Mouse (Mus musculus) heart, embryonic 14.5 days (tissue): ENCODE data around the gene Tmem156. TPM values are rescaled to one million over a fixed set of nuclear protein-coding genes. Genes with fewer than 3 reads are reported as not detected.

Source experiments
- ATAC-seq: fragments of 200-750 bp; cut with Nextera tagmentation; 2 replicates; pipeline ENCODE4 v1.8.0; 2017; ENCODE audit warnings: low read depth, moderate TSS enrichment; ENCODE audit not compliant: insufficient number of reproducible peaks, insufficient read depth, low FRiP score
- H3K27ac ChIP-seq, 2 experiments: fragments of 200-500 bp in 1 of 2; fragments of 300-500 bp in 1 of 2; sonication (generic) in 1 of 2; replicated peaks in 1 of 2; 2 replicates each; pipeline ENCODE4 v1.5.1; 2012 to 2014; ENCODE audit warnings: low read depth in 2 of 2, low read length in 2 of 2, control low read depth in 1 of 2, mild to moderate bottlenecking in 1 of 2, mixed read lengths in 1 of 2; ENCODE audit not compliant: control insufficient read depth in 1 of 2, insufficient read depth in 1 of 2
- H3K27me3 ChIP-seq: fragments of 300-500 bp; sonication (generic); 2 replicates; pipeline ENCODE4 v1.6.1; 2014; ENCODE audit warnings: mild to moderate bottlenecking, low read length, control low read depth; ENCODE audit not compliant: control insufficient read depth, insufficient read depth
- H3K36me3 ChIP-seq: fragments of 300-500 bp; sonication (generic); 2 replicates; pipeline ENCODE4 v1.6.1; 2014; ENCODE audit warnings: mild to moderate bottlenecking, control low read depth, low read length, mixed read lengths; ENCODE audit not compliant: control insufficient read depth, insufficient read depth
- H3K4me1 ChIP-seq, 2 experiments: fragments of 200-500 bp in 1 of 2; fragments of 300-500 bp in 1 of 2; sonication (generic) in 1 of 2; 2 replicates each; pipeline ENCODE4 v1.6.1; 2012 to 2014; ENCODE audit warnings: low read length in 2 of 2, control low read depth in 1 of 2, mixed read lengths in 1 of 2; ENCODE audit not compliant: control insufficient read depth in 2 of 2, insufficient read depth in 2 of 2
- H3K4me2 ChIP-seq: fragments of 300-500 bp; sonication (generic); 2 replicates; pipeline ENCODE4 v1.6.1; 2014; ENCODE audit warnings: mild to moderate bottlenecking, low read length
- H3K4me3 ChIP-seq, 2 experiments: fragments of 200-500 bp in 1 of 2; fragments of 300-500 bp in 1 of 2; sonication (generic) in 1 of 2; 2 replicates each; pipeline ENCODE4 v1.5.1; 2012 to 2014; ENCODE audit warnings: low read length in 2 of 2, mild to moderate bottlenecking in 2 of 2, control low read depth in 1 of 2, low read depth in 1 of 2, moderate library complexity in 1 of 2; ENCODE audit not compliant: control insufficient read depth in 1 of 2, insufficient read depth in 1 of 2
- H3K9ac ChIP-seq: fragments of 300-500 bp; sonication (generic); 2 replicates; pipeline ENCODE4 v1.6.1; 2014; ENCODE audit warnings: mild to moderate bottlenecking, low read length
- H3K9me3 ChIP-seq: fragments of 300-500 bp; sonication (generic); 2 replicates; pipeline ENCODE4 v1.6.1; 2016; ENCODE audit warnings: low read length, control low read depth; ENCODE audit not compliant: control insufficient read depth
- WGBS: fragments of 180-500 bp; shearing (Covaris S2); extraction: QIAGEN DNeasy Blood & Tissue Kit; methylation state at CpG from one replicate; pipeline ENCODE4 v1.1.7; 2014; 5-methylcytosine and 5-hydroxymethylcytosine counted together
- polyA plus RNA-seq: library from polyadenylated mRNA; unstranded; fragments of >200 nt; fragmentation: Nextera tagmentation; extraction: Ambion mirVana; gene quantifications from 2 replicates; pipeline ENCODE4 v1.2.1, GENCODE M21; 2014

Gene Tmem156
- polyA plus RNA-seq, 1 experiment from 2014 or later = not detected

- H3K9ac ChIP-seq = no peak overlapping the region
- no peaks in the 10 kb centered on the region for H3K9me3 ChIP-seq
- H3K4me2 ChIP-seq = no peak overlapping the region
- no peaks in the 10 kb centered on the region for H3K4me1 ChIP-seq
- no peak overlapping the region for H3K4me3 ChIP-seq
- no peaks in the 10 kb centered on the region for H3K27me3 ChIP-seq
- WGBS = 82% methylated on average over 11 of the region's 11 CpGs
- no peak for ATAC-seq
- H3K36me3 ChIP-seq = no peaks in the 10 kb centered on the region
- H3K27ac ChIP-seq = no peak overlapping the region
Measured at GRCm38 (mm10) chr5:65069872-65070271, 22.1 kb downstream of the Tmem156 start.

- H3K4me3 ChIP-seq = no peak overlapping the region
- H3K36me3 ChIP-seq = no peaks in the 10 kb centered on the region
- 84% methylated on average over 6 of the region's 6 CpGs for WGBS
- no peak for ATAC-seq
- H3K9me3 ChIP-seq = no peaks in the 10 kb centered on the region
- no peaks in the 10 kb centered on the region for H3K4me1 ChIP-seq
- H3K27me3 ChIP-seq = no peaks in the 10 kb centered on the region
- no peak overlapping the region for H3K4me2 ChIP-seq
- no peak overlapping the region for H3K27ac ChIP-seq
- no peak overlapping the region for H3K9ac ChIP-seq
Measured at GRCm38 (mm10) chr5:65068166-65068565, 23.8 kb downstream of the Tmem156 start.

GRCm38 (mm10) chr5:65063266-65063665, 28.7 kb downstream of the Tmem156 start:
- H3K4me1 ChIP-seq = no peaks in the 10 kb centered on the region
- no peak overlapping the region for H3K4me3 ChIP-seq
- H3K27ac ChIP-seq = no peak overlapping the region
- no peak overlapping the region for H3K9ac ChIP-seq
- WGBS = 82% methylated on average over 2 of the region's 2 CpGs
- no peak overlapping the region for H3K4me2 ChIP-seq
- H3K36me3 ChIP-seq = no peaks in the 10 kb centered on the region
- H3K27me3 ChIP-seq = no peaks in the 10 kb centered on the region
- ATAC-seq = no peak
- H3K9me3 ChIP-seq = no peaks in the 10 kb centered on the region

- H3K9me3 ChIP-seq = no peaks in the 10 kb centered on the region
- ATAC-seq = no peak
- WGBS = 86% methylated on average over 4 of the region's 4 CpGs
Measured at GRCm38 (mm10) chr5:65062236-65062635, 29.7 kb downstream of the Tmem156 start.

DNA sequence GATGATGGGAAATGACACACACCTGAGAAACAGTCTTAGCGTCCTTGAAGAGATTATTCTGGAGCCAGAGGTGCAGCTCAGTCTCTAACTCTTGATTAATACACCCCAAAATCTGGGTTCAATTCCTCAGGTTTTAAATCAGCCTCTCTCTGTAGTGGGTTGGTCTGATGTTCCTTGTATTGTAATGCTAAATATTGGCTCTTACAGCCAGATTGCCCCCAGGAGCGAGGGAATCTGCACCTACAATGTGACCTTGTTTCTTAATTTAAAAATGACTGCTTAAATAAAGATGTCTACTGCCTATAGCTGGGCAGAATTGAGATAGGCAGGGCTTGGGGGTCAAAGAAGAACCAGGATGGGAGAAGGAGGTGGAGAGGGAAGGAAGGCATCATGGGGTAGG, 32.1 kb downstream of the Tmem156 start:
- no peak overlapping the region for H3K4me3 ChIP-seq
- H3K27me3 ChIP-seq = no peaks in the 10 kb centered on the region
- H3K4me1 ChIP-seq = no peaks in the 10 kb centered on the region
- WGBS = 80% methylated on average over 2 of the region's 2 CpGs
- no peak overlapping the region for H3K9ac ChIP-seq
- no peaks in the 10 kb centered on the region for H3K9me3 ChIP-seq
- no peak for ATAC-seq
- H3K27ac ChIP-seq = no peak overlapping the region
- H3K36me3 ChIP-seq = no peaks in the 10 kb centered on the region
- no peak overlapping the region for H3K4me2 ChIP-seq

More at GRCm38 (mm10) chr5:65062236-65062635, 29.7 kb downstream of the Tmem156 start:
- H3K36me3 ChIP-seq = no peaks in the 10 kb centered on the region
- no peak overlapping the region for H3K9ac ChIP-seq
- H3K4me2 ChIP-seq = no peak overlapping the region
- H3K27me3 ChIP-seq = no peaks in the 10 kb centered on the region
- no peak overlapping the region for H3K4me3 ChIP-seq
- no peak overlapping the region for H3K27ac ChIP-seq
- no peaks in the 10 kb centered on the region for H3K4me1 ChIP-seq

- H3K9me3 ChIP-seq = no peaks in the 10 kb centered on the region
- no peaks in the 10 kb centered on the region for H3K4me1 ChIP-seq
- no peaks in the 10 kb centered on the region for H3K27me3 ChIP-seq
- ATAC-seq = no peak
- 93% methylated on average over 6 of the region's 6 CpGs for WGBS
- H3K27ac ChIP-seq = no peak overlapping the region; a peak in 1 of 4 replicates
- H3K9ac ChIP-seq = no peak overlapping the region
- H3K4me3 ChIP-seq = no peak overlapping the region
- H3K4me2 ChIP-seq = no peak overlapping the region
- no peaks in the 10 kb centered on the region for H3K36me3 ChIP-seq
Measured at GRCm38 (mm10) chr5:65057596-65057995, 34.3 kb downstream of the Tmem156 start.

DNA sequence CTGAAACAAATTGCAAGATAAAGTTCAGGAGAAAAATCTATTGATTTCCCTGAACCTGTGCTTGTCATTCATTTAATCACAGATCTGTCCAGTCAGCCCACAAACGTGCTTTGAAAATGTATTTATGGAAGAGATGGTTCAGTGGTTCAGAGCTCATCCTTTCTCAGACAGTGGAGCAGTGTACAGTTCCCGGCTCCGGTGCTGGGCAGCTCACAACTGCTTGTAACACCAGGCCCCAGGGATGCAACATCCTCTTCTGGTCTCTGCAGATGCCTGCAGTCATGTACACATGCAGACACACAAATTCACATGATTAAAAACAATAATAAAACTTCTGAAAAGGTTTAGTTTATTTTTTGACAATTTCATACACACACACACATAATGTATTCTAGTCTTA, 40.4 kb downstream of the Tmem156 start:
- Histone ChIP-seq H3K4me3 (no peak overlapping the region), H3K4me2 (no peak overlapping the region), H3K9ac (no peak overlapping the region), H3K4me1 (no peaks in the 10 kb centered on the region), H3K36me3 (no peaks in the 10 kb centered on the region), H3K9me3 (no peaks in the 10 kb centered on the region), H3K27me3 (no peaks in the 10 kb centered on the region), H3K27ac (no peak overlapping the region)
- WGBS = 75% methylated on average over 3 of the region's 3 CpGs
- no peak for ATAC-seq

DNA sequence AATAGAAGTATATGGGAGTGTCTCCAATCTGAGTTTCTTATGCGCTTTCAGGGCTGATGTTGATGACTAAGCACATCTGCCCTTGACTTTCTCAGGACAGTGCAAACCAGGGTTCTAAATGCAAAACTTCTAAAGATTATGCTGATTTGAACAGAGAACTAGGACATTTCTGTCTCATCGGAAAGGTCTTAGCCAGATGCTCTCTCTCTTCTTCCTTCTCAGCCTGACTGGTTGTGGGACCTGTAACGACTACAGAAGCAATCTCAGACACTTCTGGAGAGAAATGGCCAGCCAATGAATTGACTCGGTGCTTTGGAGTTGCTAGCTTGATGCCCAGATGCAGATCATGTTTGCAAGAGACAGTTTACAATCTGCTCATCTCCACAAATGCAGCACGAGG, 42.1 kb downstream of the Tmem156 start:
- Histone ChIP-seq H3K27me3 (no peaks in the 10 kb centered on the region), H3K9me3 (no peaks in the 10 kb centered on the region), H3K36me3 (no peaks in the 10 kb centered on the region), H3K4me2 (no peak overlapping the region), H3K9ac (no peak overlapping the region), H3K27ac (no peak overlapping the region), H3K4me3 (no peak overlapping the region), H3K4me1 (no peaks in the 10 kb centered on the region)
- 88% methylated on average over 5 of the region's 5 CpGs for WGBS
- no peak for ATAC-seq
